Mouse (Mus musculus) Muller cell, postnatal 12 days (primary cell): ENCODE results near the gene Gm4791.

Experiments
- DNase-seq: peaks from one replicate; pipeline ENCODE4 v3.0.0-alpha.2; 2015; ENCODE audit errors: inconsistent ontology term

The Gm4791 gene

GRCm38 (mm10) chr9:46998338-46998791 is at the start of gene Gm4791:
Gene Gm4791 (plus strand): TSS chr9:46998741.
- no peak for DNase-seq

- peak; percentile 11 for DNase-seq
Observed at GRCm38 (mm10) chr9:46956286-46956685, 42.3 kb upstream of the Gm4791 start.

GRCm38 (mm10) chr9:46957420-46957950 is 41.1 kb upstream of the Gm4791 start:
- no peak for DNase-seq

- no peak for DNase-seq
Observed at GRCm38 (mm10) chr9:46966028-46966427, 32.5 kb upstream of the Gm4791 start.

- DNase-seq, result no peak
Observed at GRCm38 (mm10) chr9:46968970-46969369, 29.6 kb upstream of the Gm4791 start.

GRCm38 (mm10) chr9:46969406-46969805 is 29.1 kb upstream of the Gm4791 start:
- no peak for DNase-seq

- no peak for DNase-seq
Observed at GRCm38 (mm10) chr9:46978806-46979205, 19.7 kb upstream of the Gm4791 start.

- no peak for DNase-seq
Observed at GRCm38 (mm10) chr9:46980111-46980510, 18.4 kb upstream of the Gm4791 start.

- DNase-seq, result no peak
Observed at GRCm38 (mm10) chr9:46983471-46983870, 15.1 kb upstream of the Gm4791 start.

- no peak for DNase-seq
Observed at GRCm38 (mm10) chr9:47041569-47041968, 43.0 kb downstream of the Gm4791 start.
